ENCODE assay signal across 8 mouse cellular contexts in the genomic region with DNA sequence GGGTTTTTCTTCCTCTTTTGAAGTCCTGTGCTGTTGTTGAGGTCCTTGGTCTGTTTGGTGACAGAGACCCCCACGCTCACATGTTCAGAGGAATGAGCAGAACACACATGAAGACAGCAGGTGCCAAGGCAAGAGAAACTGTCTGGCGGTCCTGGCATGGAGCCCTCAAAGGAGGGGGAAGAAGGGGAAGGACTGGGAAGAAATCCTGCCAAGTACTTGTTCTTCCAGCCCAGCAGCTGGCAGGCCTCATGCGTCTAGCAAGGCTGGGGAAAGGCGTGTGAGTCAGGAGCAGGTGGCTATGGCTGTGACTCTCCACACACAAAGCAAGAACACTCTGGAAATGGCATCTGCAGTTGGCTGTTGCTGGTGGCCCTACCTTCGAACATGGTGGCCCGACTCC. TPM values are rescaled to one million over a fixed set of nuclear protein-coding genes. Genes with fewer than 3 reads are reported as not detected.
A peak's percentile ranks its signal among the peaks of the same experiment; 100 is the strongest.
DNase-seq lines count a peak whose midpoint lies in the region; ATAC-seq lines count a peak whose summit lies in the region.

No protein-coding gene starts in this region.

- no peak overlapping the region for H3K4me3 ChIP-seq in embryonic facial prominence, embryonic 14.5 days (ENCODE audit: low read depth, low read length)
- no peak overlapping the region for H3K4me3 ChIP-seq in embryonic facial prominence, embryonic 10.5 days
- H3K4me3 ChIP-seq in hindbrain, embryonic 11.5 days (ENCODE audit: low read depth, low read length), result no peak overlapping the region

- H3K27me3 ChIP-seq in embryonic facial prominence, embryonic 14.5 days (replicated peaks; ENCODE audit: control insufficient read depth, insufficient read depth, low read length), result no peaks in the 10 kb centered on the region
- no peaks in the 10 kb centered on the region for H3K27me3 ChIP-seq in embryonic facial prominence, embryonic 10.5 days (replicated peaks; ENCODE audit: low read depth, poor library complexity, severe bottlenecking)
- H3K27me3 ChIP-seq in hindbrain, embryonic 11.5 days (ENCODE audit: control insufficient read depth, insufficient read depth, low read length), result no peaks in the 10 kb centered on the region

- no peaks in the 10 kb centered on the region for H3K9me3 ChIP-seq in embryonic facial prominence, embryonic 14.5 days (ENCODE audit: control insufficient read depth, low read length)
- no peaks in the 10 kb centered on the region for H3K9me3 ChIP-seq in embryonic facial prominence, embryonic 10.5 days
- no peaks in the 10 kb centered on the region for H3K9me3 ChIP-seq in hindbrain, embryonic 11.5 days (ENCODE audit: control insufficient read depth, low read length)

- no peaks in the 10 kb centered on the region for H3K36me3 ChIP-seq in embryonic facial prominence, embryonic 14.5 days (ENCODE audit: control insufficient read depth, insufficient read depth, low read length)
- no peaks in the 10 kb centered on the region for H3K36me3 ChIP-seq in embryonic facial prominence, embryonic 10.5 days (replicated peaks)
- H3K36me3 ChIP-seq in hindbrain, embryonic 11.5 days (ENCODE audit: control insufficient read depth, insufficient read depth, low read length), result no peaks in the 10 kb centered on the region

- H3K4me1 ChIP-seq in embryonic facial prominence, embryonic 14.5 days (ENCODE audit: control insufficient read depth, insufficient read depth, low read length), result no peaks in the 10 kb centered on the region
- H3K4me1 ChIP-seq in embryonic facial prominence, embryonic 10.5 days, result no peaks in the 10 kb centered on the region
- H3K4me1 ChIP-seq in hindbrain, embryonic 11.5 days (replicated peaks; ENCODE audit: control insufficient read depth, insufficient read depth, low read length), result no peaks in the 10 kb centered on the region

- peak; percentile 74 for ATAC-seq in embryonic facial prominence, embryonic 14.5 days (ENCODE audit: low read depth)
- ATAC-seq in hindbrain, embryonic 11.5 days (ENCODE audit: low FRiP score), result no peak

- H3K9ac ChIP-seq in embryonic facial prominence, embryonic 14.5 days (ENCODE audit: low read depth, low read length), result no peak overlapping the region
- no peak overlapping the region for H3K9ac ChIP-seq in hindbrain, embryonic 11.5 days (ENCODE audit: low read depth, low read length)

- no peak overlapping the region for H3K4me2 ChIP-seq in embryonic facial prominence, embryonic 14.5 days (ENCODE audit: low read depth, low read length)
- H3K4me2 ChIP-seq in hindbrain, embryonic 11.5 days (replicated peaks; ENCODE audit: low read depth, low read length), result no peak overlapping the region

- WGBS in embryonic facial prominence, embryonic 14.5 days, result 57% methylated on average over 6 of the region's 6 CpGs
- 82% methylated on average over 6 of the region's 6 CpGs for WGBS in embryonic facial prominence, embryonic 10.5 days
- WGBS in hindbrain, embryonic 11.5 days, result 80% methylated on average over 6 of the region's 6 CpGs

- DNase-seq in embryonic facial prominence, embryonic 14.5 days (ENCODE audit: low spot score), result peak; percentile 84
- DNase-seq in embryonic facial prominence, embryonic 10.5 days (ENCODE audit: low spot score), result no peak
- peak; percentile 43 for DNase-seq in MN1 (ENCODE audit: low spot score)
- DNase-seq in gastrocnemius, adult 18-20 months (ENCODE audit: low spot score), result peak; percentile 81
- DNase-seq in left cerebral cortex, adult 18-20 months (ENCODE audit: low spot score in 2 of 2), result peak; percentile 81 to 83
- peak; percentile 69 to 74 for DNase-seq in right cerebral cortex, adult 2 months (ENCODE audit: low spot score in 2 of 2)
- DNase-seq in hindbrain, embryonic 11.5 days (ENCODE audit: low spot score), result no peak
- DNase-seq in thymus, postnatal 0 days (ENCODE audit: low spot score), result no peak

- no peak overlapping the region for H3K27ac ChIP-seq in embryonic facial prominence, embryonic 14.5 days (replicated peaks; ENCODE audit: low read depth, low read length)
- no peak overlapping the region for H3K27ac ChIP-seq in embryonic facial prominence, embryonic 10.5 days (replicated peaks)
- H3K27ac ChIP-seq in hindbrain, embryonic 11.5 days (ENCODE audit: low read depth, low read length), result no peak overlapping the region

RNA-seq across cellular contexts. Expression of gene Thpo, which starts 12.3 kb away (rescaled TPM):
- 0.54 and 0.89 TPM in 2 replicates for polyA plus RNA-seq in embryonic facial prominence, embryonic 14.5 days (2014; fragmentation: Nextera tagmentation; extraction: Ambion mirVana)
- polyA plus RNA-seq in embryonic facial prominence, embryonic 10.5 days (2016; fragmentation: Nextera tagmentation; extraction: Ambion mirVana), result 0.44 and 0.72 TPM in 2 replicates
- total RNA-seq in gastrocnemius, adult 18-20 months (2021), result 10 to 100 TPM in 1 of 2 experiments, 1 to 10 TPM in 1; 6.2 to 10.4 TPM
- total RNA-seq in left cerebral cortex, adult 18-20 months (2021), result 1 to 10 TPM; 3.7 to 6.0 TPM
- 0.39 and 0.83 TPM in 2 replicates for polyA plus RNA-seq in hindbrain, embryonic 11.5 days (2014; fragmentation: Nextera tagmentation; extraction: Ambion mirVana)
- 0.12 and 0.26 TPM in 2 replicates for polyA plus RNA-seq in thymus, postnatal 0 days (2015; fragmentation: Nextera tagmentation; extraction: Ambion mirVana)

RNA-seq across cellular contexts. Expression of gene Chrd, which starts 13.7 kb away (rescaled TPM):
- polyA plus RNA-seq in embryonic facial prominence, embryonic 14.5 days (2014; fragmentation: Nextera tagmentation; extraction: Ambion mirVana), result 9.1 and 11.7 TPM in 2 replicates
- polyA plus RNA-seq in embryonic facial prominence, embryonic 10.5 days (2016; fragmentation: Nextera tagmentation; extraction: Ambion mirVana), result 1.3 and 1.4 TPM in 2 replicates
- 1 to 10 TPM; 2.1 to 3.1 TPM for total RNA-seq in gastrocnemius, adult 18-20 months (2021)
- total RNA-seq in left cerebral cortex, adult 18-20 months (2021), result 10 to 100 TPM; 39.9 to 47.0 TPM
- 2.3 and 3.1 TPM in 2 replicates for polyA plus RNA-seq in hindbrain, embryonic 11.5 days (2014; fragmentation: Nextera tagmentation; extraction: Ambion mirVana)
- 0.91 and 1.3 TPM in 2 replicates for polyA plus RNA-seq in thymus, postnatal 0 days (2015; fragmentation: Nextera tagmentation; extraction: Ambion mirVana)

RNA-seq across cellular contexts. Expression of gene Clcn2, which starts 29.1 kb away (rescaled TPM):
- 11.9 and 13.3 TPM in 2 replicates for polyA plus RNA-seq in embryonic facial prominence, embryonic 14.5 days (2014; fragmentation: Nextera tagmentation; extraction: Ambion mirVana)
- 13.9 and 15.9 TPM in 2 replicates for polyA plus RNA-seq in embryonic facial prominence, embryonic 10.5 days (2016; fragmentation: Nextera tagmentation; extraction: Ambion mirVana)
- 1 to 10 TPM in 1 of 2 experiments, under 1 TPM in 1; 0.64 to 1.1 TPM for total RNA-seq in gastrocnemius, adult 18-20 months (2021)
- total RNA-seq in left cerebral cortex, adult 18-20 months (2021), result 10 to 100 TPM; 54.8 to 67.2 TPM
- polyA plus RNA-seq in hindbrain, embryonic 11.5 days (2014; fragmentation: Nextera tagmentation; extraction: Ambion mirVana), result 20.7 and 22.0 TPM in 2 replicates
- 5.3 and 7.1 TPM in 2 replicates for polyA plus RNA-seq in thymus, postnatal 0 days (2015; fragmentation: Nextera tagmentation; extraction: Ambion mirVana)

RNA-seq across cellular contexts. Expression of gene Polr2h, which starts 29.2 kb away (rescaled TPM):
- polyA plus RNA-seq in embryonic facial prominence, embryonic 14.5 days (2014; fragmentation: Nextera tagmentation; extraction: Ambion mirVana), result 107 and 115 TPM in 2 replicates
- 151 and 153 TPM in 2 replicates for polyA plus RNA-seq in embryonic facial prominence, embryonic 10.5 days (2016; fragmentation: Nextera tagmentation; extraction: Ambion mirVana)
- 1 to 10 TPM; 7.8 to 9.5 TPM for total RNA-seq in gastrocnemius, adult 18-20 months (2021)
- total RNA-seq in left cerebral cortex, adult 18-20 months (2021), result 10 to 100 TPM; 27.6 to 30.2 TPM
- 103 and 105 TPM in 2 replicates for polyA plus RNA-seq in hindbrain, embryonic 11.5 days (2014; fragmentation: Nextera tagmentation; extraction: Ambion mirVana)
- polyA plus RNA-seq in thymus, postnatal 0 days (2015; fragmentation: Nextera tagmentation; extraction: Ambion mirVana), result 116 and 117 TPM in 2 replicates

RNA-seq across cellular contexts. Expression of gene Fam131a, which starts 53.6 kb away (rescaled TPM):
- 10.9 and 11.2 TPM in 2 replicates for polyA plus RNA-seq in embryonic facial prominence, embryonic 14.5 days (2014; fragmentation: Nextera tagmentation; extraction: Ambion mirVana)
- polyA plus RNA-seq in embryonic facial prominence, embryonic 10.5 days (2016; fragmentation: Nextera tagmentation; extraction: Ambion mirVana), result 2.9 and 4.8 TPM in 2 replicates
- 10 to 100 TPM; 47.5 to 59.9 TPM for total RNA-seq in gastrocnemius, adult 18-20 months (2021)
- 100 to 1,000 TPM; 320 to 327 TPM for total RNA-seq in left cerebral cortex, adult 18-20 months (2021)
- polyA plus RNA-seq in hindbrain, embryonic 11.5 days (2014; fragmentation: Nextera tagmentation; extraction: Ambion mirVana), result 11.2 and 11.8 TPM in 2 replicates
- 2.1 and 2.3 TPM in 2 replicates for polyA plus RNA-seq in thymus, postnatal 0 days (2015; fragmentation: Nextera tagmentation; extraction: Ambion mirVana)

Comparison
In these comparisons a context has a peak if more than half of its experiments do, and no peak if none do; other contexts are left out.
1. DNase-seq: peak in embryonic facial prominence, embryonic 14.5 days (single experiment), MN1 (single experiment), gastrocnemius, adult 18-20 months (single experiment), left cerebral cortex, adult 18-20 months (2 of 2) and right cerebral cortex, adult 2 months (2 of 2); none in embryonic facial prominence, embryonic 10.5 days (single experiment), hindbrain, embryonic 11.5 days (single experiment) and thymus, postnatal 0 days (single experiment).